Mouse (Mus musculus) intestine, postnatal 0 days (tissue): ENCODE data around the gene Oscar. TPM values are rescaled to one million over a fixed set of nuclear protein-coding genes. Genes with fewer than 3 reads are reported as not detected.

Experiments
- ATAC-seq: fragments of 200-750 bp; cut with Nextera tagmentation; 2 replicates; pipeline ENCODE4 v1.8.0; 2017; ENCODE audit warnings: mild to moderate bottlenecking, moderate TSS enrichment, moderate library complexity
- H3K27ac ChIP-seq: fragments of 300-500 bp; sonication (generic); 2 replicates; pipeline ENCODE4 v1.5.1; 2014; ENCODE audit warnings: mild to moderate bottlenecking, low read depth, low read length, moderate library complexity
- H3K27me3 ChIP-seq: fragments of 300-500 bp; sonication (generic); replicated peaks from 2 replicates; pipeline ENCODE4 v1.6.1; 2014; ENCODE audit warnings: low read length, mixed read lengths; ENCODE audit not compliant: control insufficient read depth, insufficient read depth
- H3K36me3 ChIP-seq: fragments of 300-500 bp; sonication (generic); 2 replicates; pipeline ENCODE4 v1.6.1; 2014; ENCODE audit warnings: mild to moderate bottlenecking, moderate library complexity; ENCODE audit not compliant: control insufficient read depth, insufficient read depth
- H3K4me1 ChIP-seq: fragments of 300-500 bp; sonication (generic); replicated peaks from 2 replicates; pipeline ENCODE4 v1.6.1; 2014; ENCODE audit warnings: antibody characterized with exemption, low read length, mixed read lengths; ENCODE audit not compliant: control insufficient read depth, insufficient read depth
- H3K4me2 ChIP-seq: fragments of 300-500 bp; sonication (generic); replicated peaks from 2 replicates; pipeline ENCODE4 v1.6.1; 2014; ENCODE audit warnings: low read depth, mild to moderate bottlenecking, moderate library complexity
- H3K4me3 ChIP-seq: fragments of 300-500 bp; sonication (generic); 2 replicates; pipeline ENCODE4 v1.5.1; 2014; ENCODE audit warnings: low read depth, low read length
- H3K9ac ChIP-seq: fragments of 300-500 bp; sonication (generic); 2 replicates; pipeline ENCODE4 v1.6.1; 2014; ENCODE audit warnings: mild to moderate bottlenecking, low read depth, low read length
- H3K9me3 ChIP-seq: fragments of 300-500 bp; sonication (generic); 2 replicates; pipeline ENCODE4 v1.6.1; 2016; ENCODE audit warnings: mixed run types; ENCODE audit not compliant: control insufficient read depth
- CTCF ChIP-seq: sonication (generic); IDR thresholded peaks from 2 replicates; pipeline ENCODE4 v1.5.1; 2016; ENCODE audit warnings: low read depth, mild to moderate bottlenecking, control low read depth, antibody characterized with exemption, moderate library complexity
- WGBS: fragments of 180-500 bp; shearing (Covaris S2); extraction: QIAGEN DNeasy Blood & Tissue Kit; methylation state at CpG from one replicate; pipeline ENCODE4 v1.1.7; 2014; 5-methylcytosine and 5-hydroxymethylcytosine counted together
- polyA plus RNA-seq: library from polyadenylated mRNA; unstranded; fragments of >200 nt; fragmentation: Nextera tagmentation; extraction: Ambion mirVana; gene quantifications from 2 replicates; pipeline ENCODE4 v1.2.1, GENCODE M21; 2015

Gene Oscar
- polyA plus RNA-seq, 1 experiment from 2014 or later = 0.08 TPM

GRCm38 (mm10) chr7:3587292-3587691 is 28.7 kb downstream of the Oscar start:
- Histone ChIP-seq H3K4me2 (no peak overlapping the region), H3K36me3 (no peaks in the 10 kb centered on the region), H3K9ac (no peak overlapping the region), H3K27ac (no peak overlapping the region), H3K27me3 (no peaks in the 10 kb centered on the region), H3K9me3 (no peaks in the 10 kb centered on the region), H3K4me1 (no peaks in the 10 kb centered on the region), H3K4me3 (no peak overlapping the region)
- TF ChIP-seq CTCF = no peak
- no peak for ATAC-seq
- WGBS = 79% methylated on average over 1 of the region's 1 CpGs

- WGBS = 3% methylated on average over 5 of the region's 5 CpGs
- no peak for ATAC-seq
- no peaks in the 10 kb centered on the region for H3K36me3 ChIP-seq
These were observed 29.7 kb downstream of the Oscar start for GRCm38 (mm10) chr7:3586255-3586654.

DNA sequence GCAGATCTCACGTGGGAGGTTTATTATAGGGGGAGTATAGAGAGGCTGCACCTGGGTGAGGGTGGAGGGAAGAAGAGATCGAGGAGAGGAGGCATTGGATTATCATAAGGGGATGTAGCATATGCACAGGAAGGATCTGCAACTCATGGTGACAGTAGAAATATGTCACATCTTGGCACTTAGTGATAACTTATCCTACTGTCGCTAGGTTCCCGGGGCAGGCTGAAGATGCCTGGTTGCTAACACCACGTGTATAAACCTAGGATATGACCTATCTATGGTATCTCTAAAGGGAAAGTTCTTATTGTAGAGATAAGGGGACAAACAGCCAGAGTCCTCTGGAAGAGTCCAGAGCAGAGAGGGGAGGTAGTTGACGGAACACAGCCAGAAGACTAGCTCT is 30.2 kb downstream of the Oscar start:
- H3K4me3 ChIP-seq = no peak overlapping the region
- H3K27ac ChIP-seq = no peak overlapping the region
- H3K36me3 ChIP-seq = no peaks in the 10 kb centered on the region
- ATAC-seq = no peak
- no peaks in the 10 kb centered on the region for H3K9me3 ChIP-seq
- no peaks in the 10 kb centered on the region for H3K4me1 ChIP-seq
- H3K27me3 ChIP-seq = no peaks in the 10 kb centered on the region
- H3K4me2 ChIP-seq = no peak overlapping the region
- TF ChIP-seq CTCF = no peak
- no peak overlapping the region; the same call in 1 of the 2 replicates for H3K9ac ChIP-seq
- WGBS = 12% methylated on average over 6 of the region's 6 CpGs

More at GRCm38 (mm10) chr7:3586255-3586654, 29.7 kb downstream of the Oscar start:
- TF ChIP-seq CTCF = no peak
- H3K27ac ChIP-seq = no peak overlapping the region
- no peak overlapping the region for H3K4me3 ChIP-seq
- no peaks in the 10 kb centered on the region for H3K9me3 ChIP-seq
- no peak overlapping the region for H3K4me2 ChIP-seq
- no peaks in the 10 kb centered on the region for H3K4me1 ChIP-seq
- H3K9ac ChIP-seq = no peak overlapping the region; the same call in 1 of the 2 replicates
- H3K27me3 ChIP-seq = no peaks in the 10 kb centered on the region

- H3K4me3 ChIP-seq = no peak overlapping the region
- H3K36me3 ChIP-seq = no peaks in the 10 kb centered on the region
- H3K27me3 ChIP-seq = no peaks in the 10 kb centered on the region
- TF ChIP-seq CTCF = no peak
- no peak for ATAC-seq
- no peak overlapping the region for H3K9ac ChIP-seq
- no peaks in the 10 kb centered on the region for H3K9me3 ChIP-seq
- H3K4me1 ChIP-seq = no peaks in the 10 kb centered on the region
- 64% methylated on average over 2 of the region's 2 CpGs for WGBS
- H3K27ac ChIP-seq = no peak overlapping the region
- no peak overlapping the region for H3K4me2 ChIP-seq
These were observed 35.9 kb downstream of the Oscar start for GRCm38 (mm10) chr7:3580029-3580428.

- no peak for TF ChIP-seq CTCF
- WGBS = 69% methylated on average over 6 of the region's 6 CpGs
- no peak overlapping the region for H3K4me2 ChIP-seq
These were observed 36.9 kb downstream of the Oscar start for GRCm38 (mm10) chr7:3578952-3579546.

GRCm38 (mm10) chr7:3578196-3578595 is 37.8 kb downstream of the Oscar start:
- WGBS = 76% methylated on average over 2 of the region's 2 CpGs
- Histone ChIP-seq H3K9me3 (no peaks in the 10 kb centered on the region), H3K9ac (no peak overlapping the region), H3K4me3 (no peak overlapping the region), H3K36me3 (no peaks in the 10 kb centered on the region), H3K27ac (no peak overlapping the region), H3K4me2 (no peak overlapping the region), H3K27me3 (no peaks in the 10 kb centered on the region), H3K4me1 (no peaks in the 10 kb centered on the region)
- ATAC-seq = no peak
- TF ChIP-seq CTCF = peak; percentile 15; the same call in 1 of the 2 replicates

More at GRCm38 (mm10) chr7:3578952-3579546, 36.9 kb downstream of the Oscar start:
- Histone ChIP-seq H3K9ac (no peak overlapping the region), H3K4me3 (no peak overlapping the region), H3K9me3 (no peaks in the 10 kb centered on the region), H3K27me3 (no peaks in the 10 kb centered on the region), H3K27ac (no peak overlapping the region), H3K36me3 (no peaks in the 10 kb centered on the region), H3K4me1 (no peaks in the 10 kb centered on the region)
- no peak for ATAC-seq
